Mouse (Mus musculus): ENCODE measurements at regions not wholly inside any gene's neighbourhood (a gene's known extent, or its start where the extent isn't known, plus 50 kb on each side); places are given as distances from the start of the nearest gene placed in this dataset.

DNA sequence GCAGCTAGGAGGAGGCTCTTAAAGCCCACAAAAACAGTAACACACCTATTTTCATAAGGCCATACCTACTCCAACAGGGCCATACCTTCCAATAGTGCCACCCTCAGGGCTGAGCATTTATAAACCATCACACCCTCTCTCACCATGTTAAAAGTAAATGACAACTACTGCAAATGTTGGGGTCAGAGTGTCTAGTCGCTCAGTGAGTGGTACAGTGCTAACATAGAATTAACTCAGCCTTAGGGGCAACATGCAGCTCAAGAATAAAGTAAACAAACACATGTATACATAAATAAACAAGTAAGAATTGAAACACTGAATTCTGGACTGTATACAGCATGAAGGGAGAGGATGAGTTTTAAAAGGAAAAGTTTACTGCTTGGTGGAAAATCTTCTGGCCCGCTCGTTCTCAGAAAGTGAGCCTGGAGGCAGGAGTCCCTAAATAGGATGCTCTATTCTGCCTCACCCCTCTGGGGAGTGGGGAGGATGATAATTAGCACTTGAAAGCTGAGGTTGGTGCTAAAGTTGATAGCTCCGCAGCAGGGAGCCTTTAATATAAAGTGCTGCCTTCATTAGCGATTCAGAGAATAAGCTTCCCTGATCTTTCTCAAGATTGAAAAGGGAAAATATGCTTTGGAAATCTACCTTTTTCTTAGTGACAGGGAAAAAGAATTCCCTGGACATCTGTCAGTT is 1508.4 kb upstream of the Got2 start:
- no peak overlapping the region for H3K4me2 ChIP-seq (replicated peaks)
- no peaks in the 10 kb centered on the region for H3K27me3 ChIP-seq
- peaks cover 19% of the 10 kb centered on the region for H3K4me1 ChIP-seq (replicated peaks)
- 13% methylated on average over 5 of the region's 5 CpGs for whole genome bisulfite sequencing
- no peaks in the 10 kb centered on the region for H3K36me3 ChIP-seq
- no peak overlapping the region for H3K27ac ChIP-seq
- ATAC-seq, result peak; percentile 83
- H3K9me3 ChIP-seq, result no peaks in the 10 kb centered on the region
- no peak overlapping the region for H3K9ac ChIP-seq (replicated peaks)
- H3K4me3 ChIP-seq (replicated peaks), result no peak overlapping the region

DNA sequence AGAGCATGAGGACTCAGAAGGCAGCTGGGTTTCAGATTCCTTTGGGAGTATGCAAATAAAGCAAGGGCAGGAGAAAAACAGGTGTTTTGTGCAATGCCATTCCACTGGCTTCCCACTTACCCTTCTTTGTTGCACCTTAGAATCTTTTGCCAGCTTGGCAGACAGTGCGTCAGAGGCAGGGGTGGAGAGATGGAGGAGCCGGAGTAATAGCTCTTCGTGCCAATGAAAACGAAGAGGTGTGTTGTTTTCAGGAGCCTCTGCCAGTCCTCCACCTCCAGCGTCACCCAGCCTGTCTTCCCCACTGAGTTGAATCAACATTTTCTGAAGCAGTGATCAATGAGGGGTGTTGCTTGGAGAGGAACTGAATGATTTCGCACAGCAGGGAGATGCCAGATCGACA is 1501.3 kb upstream of the Got2 start:
- 9% methylated on average over 7 of the region's 7 CpGs for WGBS
- Histone ChIP-seq H3K9me3 (no peaks in the 10 kb centered on the region), H3K27ac (no peak overlapping the region), H3K36me3 (no peaks in the 10 kb centered on the region), H3K27me3 (no peaks in the 10 kb centered on the region), H3K4me3 (replicated peaks) (no peak overlapping the region), H3K4me2 (replicated peaks) (no peak overlapping the region; the same call in 1 of the 2 replicates), H3K4me1 (replicated peaks) (no peaks in the 10 kb centered on the region), H3K9ac (replicated peaks) (no peak overlapping the region)
- no peak for ATAC-seq

DNA sequence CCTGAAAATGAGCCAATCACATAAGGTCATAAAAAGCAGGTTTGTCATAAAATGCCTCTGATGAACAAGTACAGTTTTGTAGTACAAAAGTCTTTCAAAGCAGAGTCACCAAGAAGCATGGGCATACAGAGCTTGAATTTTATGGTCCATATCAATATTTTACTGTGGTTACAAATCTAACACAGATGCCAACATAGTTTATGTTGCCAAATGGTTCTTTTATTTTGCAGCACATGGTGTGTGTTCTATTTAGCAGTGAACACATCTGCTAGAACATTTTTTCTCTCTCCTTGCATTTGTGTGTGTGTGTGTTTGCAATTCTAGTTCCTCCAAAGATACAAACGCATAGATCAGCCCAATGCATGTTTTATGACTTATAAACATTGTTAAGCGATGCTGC is 1500.8 kb upstream of the Got2 start:
- no peaks in the 10 kb centered on the region for H3K27me3 ChIP-seq
- no peak for ATAC-seq
- no peaks in the 10 kb centered on the region for H3K36me3 ChIP-seq
- no peak overlapping the region for H3K27ac ChIP-seq
- H3K4me3 ChIP-seq (replicated peaks), result no peak overlapping the region
- 36% methylated on average over 2 of the region's 2 CpGs for WGBS
- H3K9me3 ChIP-seq, result no peaks in the 10 kb centered on the region
- no peak overlapping the region for H3K4me2 ChIP-seq (replicated peaks)
- no peaks in the 10 kb centered on the region for H3K4me1 ChIP-seq (replicated peaks)
- no peak overlapping the region for H3K9ac ChIP-seq (replicated peaks)

DNA sequence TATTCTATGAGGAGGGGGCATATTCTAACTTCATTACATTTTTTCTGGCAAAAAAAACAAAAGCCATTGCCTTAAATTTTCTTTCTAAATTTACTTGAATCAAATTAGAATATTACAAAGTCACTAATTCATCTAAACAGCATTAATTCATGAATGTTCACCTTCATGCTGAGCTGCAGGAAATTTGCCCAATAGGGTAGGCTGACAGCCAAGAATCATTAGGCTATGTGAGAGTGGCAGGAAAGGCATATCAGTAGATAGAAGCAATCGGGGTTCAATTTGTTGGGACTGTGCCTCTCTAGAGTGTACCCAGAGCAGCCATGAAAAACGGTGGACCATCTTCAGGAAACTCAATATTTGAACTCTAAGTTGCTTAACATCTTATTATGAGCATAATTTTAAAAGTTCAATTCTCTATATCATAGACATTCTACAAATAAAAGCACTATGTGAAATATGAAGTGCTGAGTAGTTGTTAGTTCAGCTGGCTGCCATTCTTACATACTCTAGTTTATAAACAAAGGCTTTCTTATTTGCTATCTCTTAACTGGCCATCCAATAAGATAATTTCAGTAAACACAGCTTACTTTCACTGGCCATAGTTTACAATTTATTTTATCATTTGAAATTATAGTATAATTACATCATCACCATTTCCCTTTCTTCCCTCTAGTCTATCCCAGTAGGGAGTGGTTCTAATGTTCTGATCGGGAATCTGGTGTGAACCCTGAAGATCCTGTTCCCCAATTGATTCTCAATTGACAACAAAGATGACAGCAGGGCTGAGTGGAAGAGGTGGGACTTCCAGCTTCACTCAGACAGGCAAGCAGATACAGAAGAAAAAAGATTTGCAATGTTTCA is 1486.8 kb upstream of the Got2 start:
- H3K9ac ChIP-seq (replicated peaks), result no peak overlapping the region
- no peak overlapping the region for H3K4me3 ChIP-seq (replicated peaks)
- ATAC-seq, result no peak
- no peaks in the 10 kb centered on the region for H3K27me3 ChIP-seq
- no peak overlapping the region for H3K27ac ChIP-seq
- H3K4me1 ChIP-seq (replicated peaks), result no peaks in the 10 kb centered on the region
- H3K4me2 ChIP-seq (replicated peaks), result no peak overlapping the region
- H3K9me3 ChIP-seq, result no peaks in the 10 kb centered on the region
- WGBS, result 92% methylated on average over 3 of the region's 3 CpGs
- no peaks in the 10 kb centered on the region for H3K36me3 ChIP-seq

DNA sequence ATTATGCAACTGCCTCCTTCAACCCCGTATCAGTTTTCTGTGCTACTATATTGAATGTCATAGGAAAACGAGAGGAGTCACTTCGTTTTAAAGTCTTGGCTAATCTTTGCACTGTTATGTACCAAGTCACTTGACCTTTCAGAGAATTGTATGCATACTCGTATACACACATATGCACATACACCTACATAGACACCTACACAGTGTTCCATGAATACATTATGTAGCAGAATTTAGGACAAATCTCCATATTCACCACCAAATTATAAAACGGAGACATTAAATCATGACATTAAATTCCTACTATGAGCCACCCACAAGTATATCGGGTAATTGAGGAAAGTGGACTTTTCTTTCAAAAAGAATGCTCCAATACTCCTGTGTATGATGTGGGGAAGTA is 1458.3 kb upstream of the Got2 start:
- Histone ChIP-seq H3K9ac (replicated peaks) (no peak overlapping the region), H3K9me3 (no peaks in the 10 kb centered on the region), H3K4me3 (replicated peaks) (no peak overlapping the region), H3K27me3 (no peaks in the 10 kb centered on the region), H3K36me3 (no peaks in the 10 kb centered on the region), H3K4me2 (replicated peaks) (no peak overlapping the region), H3K4me1 (replicated peaks) (no peaks in the 10 kb centered on the region), H3K27ac (no peak overlapping the region)
- ATAC-seq, result no peak
- 90% methylated on average over 6 of the region's 6 CpGs for WGBS

- Histone ChIP-seq H3K9me3 (no peaks in the 10 kb centered on the region), H3K4me1 (replicated peaks) (0 out of 2 replicates have a peak, but pooled peaks cover 6% of the 10 kb centered on the region), H3K27ac (no peak overlapping the region), H3K4me3 (replicated peaks) (no peak overlapping the region), H3K27me3 (no peaks in the 10 kb centered on the region), H3K4me2 (replicated peaks) (no peak overlapping the region), H3K9ac (replicated peaks) (no peak overlapping the region), H3K36me3 (no peaks in the 10 kb centered on the region)
- 24% methylated on average over 4 of the region's 4 CpGs for WGBS
- ATAC-seq, result no peak
These were observed 1427.2 kb upstream of the Got2 start for GRCm38 (mm10) chr8:97315497-97315896.

GRCm38 (mm10) chr8:97308304-97308703 is 1420.0 kb upstream of the Got2 start:
- Histone ChIP-seq H3K36me3 (no peaks in the 10 kb centered on the region), H3K4me1 (replicated peaks) (no peaks in the 10 kb centered on the region), H3K27ac (no peak overlapping the region), H3K4me2 (replicated peaks) (no peak overlapping the region), H3K4me3 (replicated peaks) (no peak overlapping the region), H3K27me3 (no peaks in the 10 kb centered on the region), H3K9ac (replicated peaks) (no peak overlapping the region), H3K9me3 (no peaks in the 10 kb centered on the region)
- 76% methylated on average over 7 of the region's 7 CpGs for WGBS
- ATAC-seq, result no peak

- no peak overlapping the region for H3K27ac ChIP-seq
- H3K27me3 ChIP-seq, result no peaks in the 10 kb centered on the region
- no peaks in the 10 kb centered on the region for H3K36me3 ChIP-seq
- H3K4me2 ChIP-seq (replicated peaks), result no peak overlapping the region
- WGBS, result 13% methylated on average over 3 of the region's 3 CpGs
- no peak overlapping the region for H3K4me3 ChIP-seq (replicated peaks)
- no peaks in the 10 kb centered on the region for H3K9me3 ChIP-seq
- ATAC-seq, result peak; percentile 45; the same call in 1 of the 2 replicates
- no peak overlapping the region for H3K9ac ChIP-seq (replicated peaks)
- peaks cover 3% of the 10 kb centered on the region; the same call in 1 of the 2 replicates for H3K4me1 ChIP-seq (replicated peaks)
These were observed 1382.2 kb upstream of the Got2 start for GRCm38 (mm10) chr8:97270582-97270981.

GRCm38 (mm10) chr8:97260964-97261363 is 1372.6 kb upstream of the Got2 start:
- H3K4me2 ChIP-seq (replicated peaks), result no peak overlapping the region
- no peak overlapping the region for H3K4me3 ChIP-seq (replicated peaks)
- H3K27ac ChIP-seq, result no peak overlapping the region
- no peak overlapping the region for H3K9ac ChIP-seq (replicated peaks)
- H3K27me3 ChIP-seq, result no peaks in the 10 kb centered on the region
- WGBS, result 95% methylated on average over 1 of the region's 1 CpGs
- H3K4me1 ChIP-seq (replicated peaks), result no peaks in the 10 kb centered on the region
- no peak for ATAC-seq
- no peaks in the 10 kb centered on the region for H3K9me3 ChIP-seq
- H3K36me3 ChIP-seq, result no peaks in the 10 kb centered on the region

- Histone ChIP-seq H3K4me3 (replicated peaks) (no peak overlapping the region), H3K9me3 (no peaks in the 10 kb centered on the region), H3K36me3 (no peaks in the 10 kb centered on the region), H3K4me2 (replicated peaks) (no peak overlapping the region), H3K27me3 (no peaks in the 10 kb centered on the region), H3K27ac (no peak overlapping the region), H3K4me1 (replicated peaks) (no peaks in the 10 kb centered on the region), H3K9ac (replicated peaks) (no peak overlapping the region)
- ATAC-seq, result no peak
These were observed 1365.8 kb upstream of the Got2 start for GRCm38 (mm10) chr8:97254169-97254568.

DNA sequence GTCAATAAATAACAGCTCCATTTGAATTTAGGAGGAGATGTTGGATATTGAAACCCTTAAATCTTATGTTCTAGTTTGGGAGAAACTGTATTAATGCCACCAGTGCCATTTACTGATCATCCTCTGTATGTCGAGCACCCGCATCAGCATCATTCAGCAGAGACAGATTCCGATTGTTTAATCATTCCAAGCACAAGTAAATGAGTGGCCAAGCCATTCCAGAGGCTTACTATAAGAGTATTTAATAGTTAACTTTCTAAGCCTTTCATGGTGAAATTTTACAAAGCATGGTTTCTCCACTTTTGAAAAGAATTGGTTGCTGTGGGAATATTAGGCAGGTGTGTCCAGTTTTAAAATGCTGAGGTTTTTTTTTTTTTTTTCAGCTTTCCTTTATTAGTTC is 1363.9 kb upstream of the Got2 start:
- no peak for ATAC-seq
- Histone ChIP-seq H3K27ac (no peak overlapping the region), H3K4me2 (replicated peaks) (no peak overlapping the region), H3K9ac (replicated peaks) (no peak overlapping the region), H3K27me3 (no peaks in the 10 kb centered on the region), H3K36me3 (no peaks in the 10 kb centered on the region), H3K4me3 (replicated peaks) (no peak overlapping the region), H3K9me3 (no peaks in the 10 kb centered on the region), H3K4me1 (replicated peaks) (no peaks in the 10 kb centered on the region)
- 90% methylated on average over 3 of the region's 3 CpGs for WGBS

DNA sequence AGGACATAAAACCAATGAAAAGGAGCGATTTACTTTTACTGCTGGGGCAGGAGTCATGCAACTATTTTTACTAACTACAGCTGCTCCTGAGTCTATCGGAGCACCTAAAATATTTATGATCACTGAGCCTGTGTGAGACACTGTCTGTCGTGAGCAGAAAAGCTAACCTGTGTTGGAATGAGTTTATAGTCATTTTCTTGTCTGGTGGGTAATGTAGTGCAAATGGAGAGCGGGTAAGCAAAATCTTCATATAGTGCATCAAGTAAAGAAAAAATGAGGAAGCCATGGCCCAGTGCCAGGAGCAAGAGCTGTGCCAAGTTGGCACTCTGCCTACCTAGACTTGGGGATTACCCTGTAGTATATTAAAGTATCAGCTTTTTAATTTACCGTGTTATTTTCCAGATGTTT is 1363.1 kb upstream of the Got2 start:
- WGBS, result 73% methylated on average over 5 of the region's 5 CpGs
- no peak overlapping the region for H3K4me3 ChIP-seq (replicated peaks)
- H3K27me3 ChIP-seq, result no peaks in the 10 kb centered on the region
- no peak overlapping the region for H3K27ac ChIP-seq
- H3K4me2 ChIP-seq (replicated peaks), result no peak overlapping the region
- no peak for ATAC-seq
- H3K9me3 ChIP-seq, result no peaks in the 10 kb centered on the region
- H3K4me1 ChIP-seq (replicated peaks), result no peaks in the 10 kb centered on the region
- no peaks in the 10 kb centered on the region for H3K36me3 ChIP-seq
- H3K9ac ChIP-seq (replicated peaks), result no peak overlapping the region
